Mouse (Mus musculus) layer of hippocampus, adult 8-10 months (tissue): Measurements from ENCODE around the gene Ces2g. TPM values are rescaled to one million over a fixed set of nuclear protein-coding genes. Genes with fewer than 3 reads are reported as not detected.

Experiments
- DNase-seq, 2 experiments: peaks; one replicate each; pipeline ENCODE4 v3.0.0; 2022; ENCODE audit warnings: low spot score in 2 of 2
- total RNA-seq, 4 experiments: library from RNA; stranded (reverse); gene quantifications; 2 replicates each; pipeline ENCODE4 v1.2.4; 2022

The Ces2g gene
- total RNA-seq, result under 1 TPM in 2 of 4 experiments, not detected in 2; 0.20 to 0.39 TPM

- no peak for DNase-seq
Measured at GRCm38 (mm10) chr8:104961537-104961961, at the start of gene Ces2g. Gene Ces2g (plus strand): TSS chr8:104961718.

GRCm38 (mm10) chr8:104925972-104926596 is 35.4 kb upstream of the Ces2g start, which contains the start of gene Ces2e:
Gene Ces2e (plus strand): TSS chr8:104926260.
- DNase-seq, result no peak

GRCm38 (mm10) chr8:104927301-104927700 is 34.2 kb upstream of the Ces2g start:
- DNase-seq, result no peak

GRCm38 (mm10) chr8:104944665-104945064 is 16.9 kb upstream of the Ces2g start:
- DNase-seq, result no peak

GRCm38 (mm10) chr8:104947056-104947455 is 14.5 kb upstream of the Ces2g start, which contains the start of gene Ces2f:
Gene Ces2f (plus strand): TSS chr8:104947356.
- no peak for DNase-seq

- DNase-seq, result no peak
Measured at GRCm38 (mm10) chr8:104949031-104949430, 12.5 kb upstream of the Ces2g start.

- no peak for DNase-seq
Measured at GRCm38 (mm10) chr8:104962229-104962901, 847 bp downstream of the Ces2g start.

- no peak for DNase-seq
Measured at GRCm38 (mm10) chr8:104963375-104963894, 1.9 kb downstream of the Ces2g start.

GRCm38 (mm10) chr8:104984126-104984525 is 22.6 kb downstream of the Ces2g start:
- DNase-seq, result no peak

- no peak for DNase-seq
Measured at GRCm38 (mm10) chr8:104984942-104985341, 23.4 kb downstream of the Ces2g start.

GRCm38 (mm10) chr8:104998191-104998590 is 36.7 kb downstream of the Ces2g start:
- no peak for DNase-seq

- no peak for DNase-seq
Measured at GRCm38 (mm10) chr8:104999183-104999582, 37.7 kb downstream of the Ces2g start.

- DNase-seq, result no peak
Measured at GRCm38 (mm10) chr8:105000586-105000985, 39.1 kb downstream of the Ces2g start, which contains the start of gene Ces2h. Gene Ces2h (plus strand): TSS chr8:105000853.

GRCm38 (mm10) chr8:105010000-105010399 is 48.5 kb downstream of the Ces2g start:
- no peak for DNase-seq

- no peak for DNase-seq
Measured at GRCm38 (mm10) chr8:105011136-105011535, 49.6 kb downstream of the Ces2g start.

- DNase-seq, result no peak
Measured at GRCm38 (mm10) chr8:105014391-105014790, 52.9 kb downstream of the Ces2g start.

Other genes starting within 250 kb of the Ces2g start
- gene Ces2a, start 227.7 kb upstream of the Ces2g start, total RNA-seq, result not detected
- gene Ces2b, start 130.1 kb upstream of the Ces2g start, total RNA-seq, result under 1 TPM in 1 of 4 experiments, not detected in 3; 0.21 TPM
- not detected for gene Ces2c, start 114.7 kb upstream of the Ces2g start, total RNA-seq
- not detected for gene Ces2e, start 35.5 kb upstream of the Ces2g start, total RNA-seq
- gene Ces2f, start 14.4 kb upstream of the Ces2g start, total RNA-seq, result not detected
- gene Ces2h, start 39.1 kb downstream of the Ces2g start, total RNA-seq, result not detected
- gene Ces3a, start 86.9 kb downstream of the Ces2g start, total RNA-seq, result not detected
- gene Ces3b, start 122.0 kb downstream of the Ces2g start, total RNA-seq, result not detected
- gene Ces4a, start 170.1 kb downstream of the Ces2g start, total RNA-seq, result not detected
- gene Cbfb, start 209.0 kb downstream of the Ces2g start, total RNA-seq, result 10 to 100 TPM; 19.5 to 27.1 (median 23.1) TPM